In the genomic region with DNA sequence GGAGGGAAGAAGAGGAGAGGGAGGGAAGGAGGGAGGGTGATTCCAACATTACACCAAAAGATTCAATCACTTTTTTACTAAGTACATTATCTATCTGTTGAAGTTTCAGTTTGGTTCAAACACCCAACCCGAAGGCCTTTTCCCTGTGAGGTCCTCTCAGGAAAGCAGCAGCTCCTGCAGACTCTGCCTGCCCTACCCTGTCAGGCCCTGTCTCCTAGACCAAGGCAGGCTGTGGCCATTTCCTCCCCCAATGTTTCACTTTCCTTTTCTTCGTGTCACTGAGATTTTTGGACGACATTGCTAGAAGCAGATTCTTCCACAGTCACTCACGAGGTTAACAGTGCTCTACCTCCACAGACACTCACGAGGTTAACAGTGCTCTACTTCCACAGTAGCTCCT, we compare ENCODE assay signal across 36 mouse cellular contexts. TPM values are rescaled to one million over a fixed set of nuclear protein-coding genes. Genes with fewer than 3 reads are reported as not detected.
"Had no signal": no experiment of that assay in that cellular context is flagged by ENCODE, and none has a peak within 500 bp of the region (broad histone marks: within the 10 kb centered on the region; RNA-seq: fewer than 3 reads in every experiment).

No protein-coding gene starts in this region.

- H3K4me3 ChIP-seq: gastrocnemius, adult 2 months; heart, adult 2 months; heart, embryonic 13.5 days; heart, embryonic 15.5 days; hindbrain, embryonic 10.5 days; hindbrain, embryonic 12.5 days; intestine, embryonic 15.5 days; layer of hippocampus, adult 2 months; left cerebral cortex, adult 2 months; limb, embryonic 10.5 days; limb, embryonic 12.5 days had no signal

- H3K36me3 ChIP-seq: heart, embryonic 13.5 days; heart, embryonic 15.5 days; hindbrain, embryonic 10.5 days; hindbrain, embryonic 12.5 days; intestine, embryonic 15.5 days; limb, embryonic 10.5 days; limb, embryonic 12.5 days had no signal

- DNase-seq: gastrocnemius, adult 2 months; gastrocnemius, postnatal 10 days; gastrocnemius, postnatal 25 days; heart, adult 2 months; heart, postnatal 14 days; heart, postnatal 4 days; kidney, adult 18-20 months; kidney, adult 8-10 months; kidney, postnatal 10 days; kidney, postnatal 25 days; kidney, postnatal 4 days; liver had no signal

- H3K27me3 ChIP-seq: heart, embryonic 15.5 days; intestine, embryonic 15.5 days had no signal

- H3K27ac ChIP-seq: gastrocnemius, adult 2 months; heart, adult 2 months; heart, embryonic 13.5 days; heart, embryonic 15.5 days; hindbrain, embryonic 10.5 days; hindbrain, embryonic 12.5 days; hindbrain, embryonic 14.5 days; intestine, embryonic 15.5 days; layer of hippocampus, adult 2 months; left cerebral cortex, adult 2 months; limb, embryonic 10.5 days; limb, embryonic 12.5 days had no signal

- ATAC-seq: hindbrain, embryonic 16.5 days; inflammation-experienced regulatory T-cells, adult 6 months; intestine, embryonic 15.5 days; intestine, postnatal 0 days had no signal

- H3K9me3 ChIP-seq: heart, embryonic 13.5 days; heart, embryonic 15.5 days; hindbrain, embryonic 10.5 days; hindbrain, embryonic 12.5 days; intestine, embryonic 15.5 days; limb, embryonic 10.5 days; limb, embryonic 12.5 days had no signal

- H3K4me2 ChIP-seq: heart, embryonic 11.5 days; heart, embryonic 13.5 days; heart, embryonic 15.5 days; hindbrain, embryonic 12.5 days; hindbrain, embryonic 14.5 days; intestine, embryonic 15.5 days; limb, embryonic 12.5 days had no signal

- H3K9ac ChIP-seq: heart, embryonic 13.5 days; heart, embryonic 15.5 days; hindbrain, embryonic 12.5 days; hindbrain, embryonic 14.5 days; intestine, embryonic 15.5 days; limb, embryonic 12.5 days had no signal

RNA-seq across cellular contexts. Expression of a gene that starts 3.4 kb away (rescaled TPM):
- total RNA-seq: gastrocnemius, adult 2 months; gastrocnemius, postnatal 10 days; gastrocnemius, postnatal 25 days; gastrocnemius, postnatal 4 days; granulocyte monocyte progenitor cell, adult 5-6 weeks; heart, adult 2 months; heart, postnatal 14 days; heart, postnatal 4 days; layer of hippocampus, adult 2 months; layer of hippocampus, postnatal 10 days; layer of hippocampus, postnatal 25 days; left cerebral cortex, adult 2 months; left cerebral cortex, postnatal 14 days; left cerebral cortex, postnatal 36 days had no signal
- polyA plus RNA-seq: frontal cortex, adult 2 months; heart, adult 2 months; heart, embryonic 11.5 days; heart, embryonic 13.5 days; heart, embryonic 15.5 days; heart, postnatal 0 days; hindbrain, embryonic 10.5 days; hindbrain, embryonic 12.5 days; hindbrain, embryonic 14.5 days; hindbrain, embryonic 16.5 days; inflammation-experienced regulatory T-cells, adult 6 months; intestine, postnatal 0 days; kidney, embryonic 14.5 days; limb, embryonic 12.5 days; limb, embryonic 14.5 days had no signal

RNA-seq across cellular contexts. Expression of a gene that starts 14.7 kb away (rescaled TPM):
- total RNA-seq: granulocyte monocyte progenitor cell, adult 5-6 weeks had no signal
- polyA plus RNA-seq: inflammation-experienced regulatory T-cells, adult 6 months had no signal
